ENCODE assay signal across 8 mouse cellular contexts in the genomic region with DNA sequence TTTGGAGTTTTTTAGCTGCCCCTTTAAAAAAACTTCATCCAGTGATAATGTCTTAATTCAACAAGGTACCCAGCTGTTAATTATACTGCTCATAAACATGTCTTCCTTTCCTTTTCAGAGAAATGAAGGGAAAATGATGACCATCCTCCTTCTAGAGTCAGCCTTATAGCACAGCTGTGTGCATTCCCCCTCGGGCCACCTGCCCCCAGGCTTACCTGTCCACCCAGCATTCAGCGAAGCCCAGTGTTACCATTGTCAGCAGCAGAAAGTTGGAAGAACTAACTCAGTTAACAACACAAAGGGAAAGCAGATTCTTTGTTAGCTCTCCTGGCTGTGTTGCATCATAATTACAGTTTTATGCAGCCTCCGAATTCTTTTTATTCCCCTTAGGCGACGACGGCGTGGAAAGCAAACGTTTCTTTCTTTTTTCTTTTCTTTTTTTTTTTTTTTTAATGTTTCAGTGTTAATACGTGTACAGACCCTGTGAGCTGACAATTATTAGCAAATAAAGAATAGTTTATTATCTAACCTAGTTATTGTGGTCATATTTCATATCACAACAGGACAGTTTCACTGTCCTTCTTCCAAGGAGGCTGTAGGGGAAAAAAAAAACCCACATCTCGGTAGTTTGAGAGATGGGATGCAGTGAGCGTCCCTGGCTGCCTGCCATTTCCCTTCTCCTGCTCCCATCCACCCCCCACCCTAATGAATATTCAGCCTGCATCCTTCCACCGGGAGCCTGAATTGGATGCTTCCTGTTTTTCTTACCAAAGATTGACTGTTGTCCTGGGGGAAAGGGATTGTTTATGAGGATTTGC.
DNase-seq lines count a peak whose midpoint lies in the region; ATAC-seq lines count a peak whose summit lies in the region.

No protein-coding gene starts in this region.

- peak overlapping the region; percentile 85 for H3K27ac ChIP-seq in hindbrain, embryonic 13.5 days
- H3K27ac ChIP-seq in midbrain, embryonic 16.5 days (ENCODE audit: low read length) = peak overlapping the region; percentile 81

- no peaks in the 10 kb centered on the region for H3K36me3 ChIP-seq in hindbrain, embryonic 13.5 days
- no peaks in the 10 kb centered on the region for H3K36me3 ChIP-seq in midbrain, embryonic 16.5 days (ENCODE audit: control insufficient read depth, insufficient read depth, low read length)

- 0 out of 2 replicates have a peak overlapping the region, but pooled peaks have one; percentile 8 for H3K4me3 ChIP-seq in hindbrain, embryonic 13.5 days
- H3K4me3 ChIP-seq in midbrain, embryonic 16.5 days (ENCODE audit: low read depth, low read length) = no peak overlapping the region

- H3K9ac ChIP-seq in hindbrain, embryonic 13.5 days = peak overlapping the region; percentile 53; the same call in 1 of the 2 replicates
- H3K9ac ChIP-seq in midbrain, embryonic 16.5 days (ENCODE audit: low read depth, low read length) = peak overlapping the region; percentile 53

- peaks cover 27% of the 10 kb centered on the region for H3K4me1 ChIP-seq in hindbrain, embryonic 13.5 days (replicated peaks)
- H3K4me1 ChIP-seq in midbrain, embryonic 16.5 days (ENCODE audit: control insufficient read depth, insufficient read depth, low read length) = peaks cover 28% of the 10 kb centered on the region

- 12% methylated on average over 12 of the region's 12 CpGs for WGBS in hindbrain, embryonic 13.5 days
- 8% methylated on average over 12 of the region's 12 CpGs for WGBS in midbrain, embryonic 16.5 days

- DNase-seq in cerebellum, postnatal 14 days = peak; percentile 53 to 59
- no peak for DNase-seq in cerebellum, adult 8-10 months
- peak; percentile 77 for DNase-seq in right cerebral cortex, postnatal 4 days
- DNase-seq in right cerebral cortex, adult 18-20 months = no peak
- DNase-seq in left cerebral cortex, adult 9 months (ENCODE audit: low spot score in 2 of 2) = no peak

- no peaks in the 10 kb centered on the region for H3K9me3 ChIP-seq in hindbrain, embryonic 13.5 days
- H3K9me3 ChIP-seq in midbrain, embryonic 16.5 days (replicated peaks; ENCODE audit: control insufficient read depth, low read length, poor library complexity, severe bottlenecking) = no peaks in the 10 kb centered on the region

- ATAC-seq in hindbrain, embryonic 13.5 days (ENCODE audit: low FRiP score) = peak; percentile 80
- peak; percentile 80 for ATAC-seq in midbrain, embryonic 16.5 days
- no peak for ATAC-seq in frontal cortex, adult (ENCODE audit: low TSS enrichment)

- H3K4me2 ChIP-seq in hindbrain, embryonic 13.5 days = peak overlapping the region; percentile 40
- H3K4me2 ChIP-seq in midbrain, embryonic 16.5 days (ENCODE audit: low read length) = peak overlapping the region; percentile 47

- no peaks in the 10 kb centered on the region for H3K27me3 ChIP-seq in hindbrain, embryonic 13.5 days
- H3K27me3 ChIP-seq in midbrain, embryonic 16.5 days (ENCODE audit: control insufficient read depth, insufficient read depth, low read depth, low read length) = no peaks in the 10 kb centered on the region

Comparison
In these comparisons a context has a peak if more than half of its experiments do, and no peak if none do; other contexts are left out.
1. DNase-seq: peak in cerebellum, postnatal 14 days (2 of 2) and right cerebral cortex, postnatal 4 days (single experiment); none in cerebellum, adult 8-10 months (single experiment), right cerebral cortex, adult 18-20 months (single experiment) and left cerebral cortex, adult 9 months (0 of 2).